Mouse (Mus musculus) spleen, postnatal 10 days (tissue): ENCODE results near the gene Atad1.
"Not testable (repeated sequence)": the region's sequence is repeated elsewhere in the genome, so short reads cannot be mapped to it uniquely, and the experiment has no call there.

Experiments used
- DNase-seq, 2 experiments: peaks; one replicate each; pipeline ENCODE4 v3.0.0; 2021 to 2022; ENCODE audit warnings: low spot score in 2 of 2

Gene Atad1

DNA sequence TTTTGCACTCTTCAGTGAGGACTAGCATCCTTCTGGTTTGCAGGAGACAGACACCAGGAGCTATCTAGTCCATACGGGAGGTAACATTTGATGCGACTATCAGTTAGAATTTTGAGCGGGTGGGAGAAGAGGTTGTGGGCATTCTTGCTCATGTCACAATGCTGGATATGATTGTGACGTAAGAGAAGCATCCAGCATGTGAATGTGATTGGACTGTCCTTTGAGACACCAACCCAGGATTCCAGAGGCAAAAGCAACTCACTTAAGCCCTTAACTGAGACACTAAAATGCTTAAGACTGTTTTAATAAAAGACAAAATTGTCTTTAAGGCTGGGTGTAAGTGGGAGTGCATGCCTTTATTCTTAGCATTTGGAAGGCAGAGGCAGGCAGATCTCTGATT, at the start of gene Atad1:
TSS of gene Atad1 (minus strand) at position 101 of the 400 bp plus-strand sequence.
- no peak for DNase-seq

- DNase-seq: not testable (repeated sequence)
Measured at GRCm38 (mm10) chr19:32788016-32788415, 48.4 kb upstream of the Atad1 start.

DNA sequence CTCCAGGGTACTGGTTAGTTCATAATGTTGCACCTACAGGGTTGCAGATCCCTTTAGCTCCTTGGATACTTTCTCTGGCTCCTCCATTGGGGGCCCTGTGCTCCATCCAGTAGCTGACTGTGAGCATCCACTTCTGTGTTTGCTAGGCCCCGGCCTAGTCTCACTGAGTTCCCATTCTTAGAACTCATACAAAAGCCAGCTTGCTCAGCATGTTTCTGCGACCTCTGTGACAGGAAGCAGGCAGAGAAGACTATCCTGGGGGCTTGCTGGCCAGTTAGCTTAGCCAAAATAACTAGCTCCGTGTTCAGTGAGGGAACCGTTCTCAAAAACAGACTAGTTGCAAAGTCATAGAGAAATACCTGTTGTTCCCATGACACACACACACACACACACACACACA, 47.8 kb upstream of the Atad1 start:
- DNase-seq: not testable (repeated sequence)

DNA sequence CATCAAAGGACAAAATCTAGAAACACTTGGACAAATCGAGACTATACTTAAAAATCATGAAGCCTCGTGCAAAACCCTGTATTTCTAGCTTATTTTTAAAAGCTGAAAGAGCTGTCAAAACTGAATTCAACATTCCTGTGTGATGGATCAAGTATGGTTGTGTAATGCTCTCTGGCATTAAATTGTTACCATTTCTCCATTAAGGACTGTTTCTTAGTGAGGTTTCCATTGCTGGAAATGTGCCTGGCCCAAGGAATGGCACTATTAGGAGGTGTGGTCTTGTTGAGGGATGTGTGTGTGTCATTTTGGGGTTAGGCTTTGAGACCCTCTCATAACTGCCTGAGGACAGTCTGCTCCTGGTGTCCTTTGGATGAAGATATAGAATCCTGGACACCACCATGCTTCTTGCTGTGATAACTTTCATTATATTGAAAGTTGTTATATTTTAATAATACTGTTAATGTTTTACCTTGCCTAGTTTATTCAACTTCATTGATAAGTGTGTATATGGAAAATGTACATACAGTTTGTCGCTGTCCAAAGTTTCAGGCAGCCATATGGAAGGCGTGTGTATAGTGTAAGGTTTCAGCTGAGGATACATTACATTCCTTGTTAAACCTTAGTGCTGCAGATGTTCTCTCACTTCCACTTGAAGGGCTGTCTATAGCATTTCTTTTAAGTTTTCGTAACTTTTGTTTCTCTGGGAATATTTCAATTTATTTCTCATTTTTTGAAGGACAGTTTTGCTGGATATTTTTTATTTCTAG, 41.9 kb upstream of the Atad1 start:
- no peak for DNase-seq

GRCm38 (mm10) chr19:32779131-32779530, 39.5 kb upstream of the Atad1 start:
- DNase-seq: no peak

DNA sequence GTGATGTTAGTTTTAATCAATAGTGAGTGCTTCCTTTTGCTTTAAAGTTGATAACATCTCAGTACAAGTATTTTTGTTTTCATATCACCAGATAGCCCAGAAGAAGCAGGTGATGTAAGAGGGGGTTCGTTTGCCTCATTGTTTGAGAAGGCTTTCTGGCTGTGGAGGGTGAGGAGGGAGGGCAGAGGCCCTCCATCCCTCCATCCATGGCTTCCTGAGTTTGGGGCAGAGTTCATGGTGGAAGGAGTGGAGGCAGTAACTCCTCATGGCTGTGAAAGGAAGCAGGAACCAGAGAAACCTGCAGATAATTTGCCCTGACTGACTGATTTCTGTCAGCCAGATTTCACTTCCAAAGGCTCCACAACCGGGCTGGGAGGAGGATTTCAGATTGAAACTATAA, 38.8 kb upstream of the Atad1 start:
- no peak for DNase-seq

DNA sequence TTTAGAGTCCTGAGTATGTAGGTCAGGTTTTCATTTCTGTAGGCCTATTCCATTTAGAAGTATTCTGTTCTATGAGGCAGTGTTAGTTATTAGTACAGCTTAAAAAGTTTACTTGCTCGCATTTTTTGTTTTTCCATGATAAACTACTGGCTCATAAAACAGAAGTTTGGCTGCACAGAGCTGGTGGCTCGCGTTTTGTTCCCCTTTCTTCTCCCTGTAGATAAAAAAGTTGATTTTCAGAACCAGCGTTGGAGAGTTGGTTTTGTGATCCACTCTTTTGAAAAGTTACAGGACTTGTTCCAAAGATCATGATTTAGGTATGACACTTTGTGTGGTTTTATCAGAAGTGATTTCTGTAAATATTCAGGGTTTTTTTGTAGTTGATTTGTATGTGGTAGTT, 22.9 kb upstream of the Atad1 start:
- DNase-seq: no peak

DNA sequence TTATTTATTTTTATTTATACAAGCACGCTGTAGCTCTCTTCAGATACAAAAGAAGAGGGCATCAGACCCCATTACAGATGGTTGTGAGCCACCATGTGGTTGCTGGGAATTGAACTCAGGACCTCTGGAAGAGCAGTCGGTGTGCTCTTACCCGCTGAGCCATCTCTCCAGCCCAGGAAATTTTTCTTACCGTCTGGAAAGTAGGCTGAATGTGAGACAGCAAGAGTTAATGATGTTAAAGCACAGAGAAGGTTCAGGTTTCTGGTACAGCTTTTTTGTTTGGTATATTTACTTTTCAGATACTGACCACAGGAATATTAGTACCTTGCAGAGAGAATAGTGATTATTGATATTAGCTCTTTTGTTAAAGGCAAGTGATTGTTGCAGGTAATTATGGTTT, 21.6 kb upstream of the Atad1 start:
- no peak for DNase-seq

DNA sequence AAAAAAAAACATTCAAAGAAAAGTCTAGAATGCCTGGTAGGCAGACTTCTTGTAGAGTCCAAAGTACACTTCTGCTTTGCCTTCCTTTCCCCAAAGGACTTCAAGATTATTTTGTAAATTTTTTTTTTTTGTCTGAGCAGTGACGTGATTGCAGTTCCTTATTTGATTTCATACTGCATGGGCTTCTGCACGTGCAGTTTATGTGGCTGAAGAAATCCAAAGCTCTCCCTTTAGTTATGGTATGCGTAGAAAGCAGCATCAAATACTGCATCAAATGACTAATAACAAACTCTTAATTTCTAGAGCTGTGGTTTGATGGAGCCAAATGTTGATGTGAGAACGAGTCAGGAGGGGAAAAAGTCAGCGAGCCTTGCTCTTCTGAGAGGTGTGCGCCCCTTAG, 20.9 kb upstream of the Atad1 start:
- DNase-seq: no peak

DNA sequence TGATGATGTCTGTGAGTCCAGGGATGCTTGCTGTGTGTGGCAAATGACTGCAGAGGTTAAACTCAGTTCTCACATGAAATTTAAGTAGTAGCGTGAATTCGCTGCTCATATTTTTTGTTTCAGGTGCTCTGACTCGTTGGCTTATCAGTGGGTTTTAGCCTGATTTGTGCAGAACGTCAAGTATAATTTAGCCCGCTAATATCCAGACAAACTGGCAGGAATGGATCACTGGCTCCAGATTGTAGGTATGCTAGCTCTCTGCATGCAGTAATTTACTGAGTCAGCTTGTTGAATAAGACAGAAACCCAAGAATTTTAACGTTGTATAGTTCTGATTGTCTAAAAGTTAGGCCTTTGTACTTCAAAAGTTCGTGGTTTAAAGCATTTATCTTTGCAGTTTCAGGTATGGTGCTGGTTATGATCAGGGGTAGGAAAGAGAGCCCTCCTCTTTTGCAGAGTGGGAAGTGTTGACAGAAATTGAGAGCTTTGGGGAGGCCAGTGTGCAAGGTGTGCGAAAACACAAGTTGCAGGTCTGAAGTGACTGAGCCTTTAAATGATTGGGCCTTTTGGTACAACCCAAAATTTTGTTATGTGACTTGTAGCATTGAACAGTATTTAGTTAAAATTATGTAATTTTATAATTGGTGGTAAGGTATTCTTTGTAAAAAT, 19.9 kb upstream of the Atad1 start:
- no peak for DNase-seq

- DNase-seq: no peak
Measured at GRCm38 (mm10) chr19:32758793-32759161, 19.2 kb upstream of the Atad1 start.

DNA sequence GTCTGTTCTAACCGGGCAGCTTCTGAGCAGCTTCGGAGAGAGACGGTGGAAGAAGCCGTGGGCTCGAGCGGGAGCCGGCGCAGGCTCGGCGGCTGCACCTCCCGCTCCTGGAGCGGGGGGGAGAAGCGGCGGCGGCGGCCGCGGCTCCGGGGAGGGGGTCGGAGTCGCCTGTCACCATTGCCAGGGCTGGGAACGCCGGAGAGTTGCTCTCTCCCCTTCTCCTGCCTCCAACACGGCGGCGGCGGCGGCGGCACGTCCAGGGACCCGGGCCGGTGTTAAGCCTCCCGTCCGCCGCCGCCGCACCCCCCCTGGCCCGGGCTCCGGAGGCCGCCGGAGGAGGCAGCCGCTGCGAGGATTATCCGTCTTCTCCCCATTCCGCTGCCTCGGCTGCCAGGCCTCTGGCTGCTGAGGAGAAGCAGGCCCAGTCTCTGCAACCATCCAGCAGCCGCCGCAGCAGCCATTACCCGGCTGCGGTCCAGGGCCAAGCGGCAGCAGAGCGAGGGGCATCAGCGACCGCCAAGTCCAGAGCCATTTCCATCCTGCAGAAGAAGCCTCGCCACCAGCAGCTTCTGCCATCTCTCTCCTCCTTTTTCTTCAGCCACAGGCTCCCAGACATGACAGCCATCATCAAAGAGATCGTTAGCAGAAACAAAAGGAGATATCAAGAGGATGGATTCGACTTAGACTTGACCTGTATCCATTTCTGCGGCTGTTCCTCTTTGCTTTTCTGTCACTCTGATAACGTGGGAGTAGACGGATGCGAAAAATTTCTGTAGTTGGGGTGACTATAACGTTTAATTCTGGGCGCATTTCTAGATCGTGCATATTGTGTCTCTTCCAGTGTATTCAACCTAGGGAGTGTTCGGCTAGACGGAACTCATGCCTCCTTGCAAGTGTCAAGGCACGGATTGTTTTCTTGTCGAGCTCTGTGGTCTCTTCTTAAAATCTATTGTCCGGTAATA, 18.5 kb upstream of the Atad1 start:
- peak; percentile 67 to 70 for DNase-seq

DNA sequence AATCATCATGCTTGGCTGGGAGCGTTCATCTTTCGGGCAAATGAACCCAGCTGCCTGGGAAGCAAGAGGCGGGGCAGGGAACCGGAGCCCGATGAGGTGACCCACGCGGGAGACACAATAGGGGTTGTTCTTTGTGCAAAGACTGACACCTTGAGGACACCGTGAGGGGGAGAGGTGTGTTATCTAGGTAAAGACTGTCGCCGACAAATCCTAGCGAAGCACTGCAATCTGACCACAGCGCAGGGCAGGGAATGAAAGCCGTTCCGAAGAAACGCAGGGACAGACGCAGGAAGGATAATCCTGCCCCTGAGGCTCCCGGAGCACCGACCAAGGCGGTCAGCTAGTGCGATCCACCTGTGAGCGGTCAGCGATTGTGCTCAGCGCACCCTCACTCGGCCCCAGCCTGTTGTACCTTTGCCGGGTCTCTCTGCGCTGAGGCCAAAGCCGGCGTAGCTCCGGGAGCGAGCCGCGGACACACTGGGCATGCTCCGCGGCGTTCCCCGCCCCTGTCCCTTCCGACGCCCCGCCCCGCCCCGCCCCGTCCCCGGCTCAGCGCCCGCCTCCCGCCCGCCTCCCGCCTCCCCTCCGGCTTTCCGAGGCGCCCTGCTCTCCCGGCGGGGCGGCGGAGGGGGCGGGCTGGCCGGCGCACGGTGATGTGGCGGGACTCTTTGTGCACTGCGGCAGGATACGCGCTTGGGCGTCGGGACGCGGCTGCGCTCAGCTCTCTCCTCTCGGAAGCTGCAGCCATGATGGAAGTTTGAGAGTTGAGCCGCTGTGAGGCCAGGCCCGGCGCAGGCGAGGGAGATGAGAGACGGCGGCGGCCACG, 17.5 kb upstream of the Atad1 start, which contains the start of gene Pten:
TSS of gene Pten (plus strand) at position 598 of the 826 bp plus-strand sequence.
- DNase-seq: peak; percentile 94

DNA sequence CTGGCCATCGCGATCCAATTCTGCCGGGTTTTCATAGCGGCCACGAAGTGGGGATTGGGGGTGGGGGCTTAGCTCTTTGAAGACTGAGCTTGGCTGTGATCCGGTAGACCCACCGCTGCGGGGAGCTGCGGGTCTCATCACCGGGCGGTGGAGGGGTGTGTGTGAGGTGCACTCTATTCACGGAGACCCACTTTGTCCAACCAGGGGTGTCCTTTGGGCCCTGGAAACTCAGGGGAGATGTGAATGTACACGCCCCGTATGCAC, 17.0 kb upstream of the Atad1 start:
- DNase-seq: no peak

- DNase-seq: peak; percentile 92 to 96
Measured at GRCm38 (mm10) chr19:32755792-32756635, 16.4 kb upstream of the Atad1 start.

DNA sequence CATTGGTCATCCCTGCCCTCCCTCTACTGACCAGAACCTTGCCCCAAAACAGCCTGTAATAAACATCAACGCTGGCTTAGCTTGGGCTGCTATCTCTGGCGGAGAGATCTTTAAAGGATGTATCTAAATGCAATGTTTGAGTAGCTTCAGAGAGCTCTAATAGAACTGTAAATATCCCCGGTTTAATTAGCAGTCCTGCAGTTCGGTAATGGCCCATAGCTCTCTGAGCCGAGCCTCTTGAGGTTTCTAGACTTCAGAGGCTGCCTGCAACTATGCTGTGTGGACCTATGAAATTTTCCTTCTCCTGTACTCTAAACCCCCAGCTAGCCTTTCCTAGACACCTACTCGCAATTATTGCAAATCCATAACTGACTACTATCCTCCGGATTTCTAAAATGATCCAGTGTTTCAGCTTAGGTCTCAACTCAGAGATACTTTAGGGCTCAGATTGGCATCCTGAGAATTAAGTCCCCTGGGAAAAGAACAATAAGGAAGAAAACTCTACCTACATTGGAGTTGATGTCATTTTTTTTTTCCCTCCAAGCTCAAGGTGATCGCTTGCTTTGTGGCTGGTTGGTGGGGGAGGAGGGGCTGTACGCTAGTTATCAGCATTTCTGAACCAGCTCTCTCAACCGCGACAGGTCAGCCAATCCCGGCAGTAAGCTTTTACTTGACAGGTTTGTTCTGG, 15.7 kb upstream of the Atad1 start:
- DNase-seq: no peak

DNA sequence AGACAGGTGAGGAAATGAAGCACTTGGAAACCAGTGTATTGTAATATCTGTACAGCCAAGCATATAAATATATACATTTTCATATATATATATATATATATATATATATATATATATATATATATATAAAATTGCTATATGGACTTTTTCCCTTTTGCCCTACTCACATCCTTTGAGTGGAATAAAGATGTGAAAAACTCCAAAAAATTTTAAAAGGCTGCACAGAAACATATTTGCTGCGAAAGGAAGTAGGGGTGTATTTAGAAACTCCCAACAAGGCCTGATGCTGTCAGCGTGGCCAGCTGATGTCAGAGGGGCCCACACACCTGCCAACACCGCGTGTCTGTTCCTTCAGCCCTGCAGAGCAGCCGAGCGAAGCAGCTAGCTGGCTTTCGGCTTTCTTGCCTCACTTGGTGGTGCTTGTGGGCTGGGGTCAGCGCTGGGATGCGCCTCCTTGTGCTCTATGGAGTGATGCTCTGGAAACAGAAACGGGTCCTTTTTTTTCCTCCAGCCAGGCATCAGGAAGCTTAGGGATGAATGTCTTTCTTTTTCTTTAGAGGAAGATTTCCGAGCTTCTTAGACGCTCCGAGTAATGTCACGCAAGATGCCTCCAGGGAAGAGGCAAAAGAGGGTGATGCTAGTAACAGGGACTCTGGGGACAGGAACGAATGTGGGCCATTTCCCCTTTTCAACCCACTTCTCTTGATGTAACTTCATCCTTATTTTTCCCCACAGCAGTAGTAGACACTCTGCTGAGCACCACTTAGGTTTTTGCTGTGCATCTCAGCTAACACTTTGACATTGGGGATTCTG, 14.8 kb upstream of the Atad1 start:
- peak; percentile 18 to 60 for DNase-seq

DNA sequence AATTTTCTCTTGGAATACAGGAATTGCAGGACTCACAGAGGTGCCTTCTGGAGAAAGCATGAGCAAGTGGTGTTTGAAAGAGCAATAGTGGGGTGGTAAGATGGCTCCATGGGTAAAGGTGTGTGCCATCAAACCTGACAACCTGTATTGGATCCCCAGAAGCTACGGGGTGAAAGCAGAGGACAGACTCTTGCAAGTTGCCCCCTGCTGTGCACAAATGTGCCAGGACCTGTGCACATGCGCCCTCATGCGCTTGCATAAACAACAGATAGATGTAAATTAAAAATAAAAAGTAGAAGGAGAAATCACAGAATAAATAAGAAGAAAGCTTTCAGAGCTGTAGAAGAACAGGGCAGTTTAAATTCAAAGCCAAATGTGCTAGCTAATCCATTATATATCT, 13.8 kb upstream of the Atad1 start:
- DNase-seq: no peak

DNA sequence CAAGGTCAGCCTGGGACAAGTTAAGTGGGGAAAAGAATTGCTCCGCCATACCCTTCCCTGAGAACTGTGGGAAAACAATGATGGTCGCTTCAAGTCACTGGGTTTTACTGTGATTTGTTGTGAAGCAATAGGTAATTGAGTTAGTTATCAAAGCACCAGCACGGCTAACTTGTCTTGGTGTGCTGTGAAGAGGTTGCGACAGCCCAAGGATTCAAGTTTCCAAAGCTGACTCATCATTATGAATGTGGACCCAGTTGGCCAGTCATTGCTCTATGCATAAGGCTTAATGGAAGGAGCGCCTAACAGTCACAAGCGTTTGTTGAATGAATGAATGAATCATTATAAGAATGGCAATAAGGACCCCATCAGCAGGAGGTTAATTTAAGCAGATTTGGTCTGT, 12.8 kb upstream of the Atad1 start:
- no peak for DNase-seq
